Mouse (Mus musculus): ENCODE data around the gene Fgfr2.

The Fgfr2 gene

GRCm38 (mm10) chr7:130129359-130129960 is 2993.7 kb downstream of the Fgfr2 start:
- no peak for DNase-seq (ENCODE audit: extremely low read depth, insufficient read length, low spot score)

DNA sequence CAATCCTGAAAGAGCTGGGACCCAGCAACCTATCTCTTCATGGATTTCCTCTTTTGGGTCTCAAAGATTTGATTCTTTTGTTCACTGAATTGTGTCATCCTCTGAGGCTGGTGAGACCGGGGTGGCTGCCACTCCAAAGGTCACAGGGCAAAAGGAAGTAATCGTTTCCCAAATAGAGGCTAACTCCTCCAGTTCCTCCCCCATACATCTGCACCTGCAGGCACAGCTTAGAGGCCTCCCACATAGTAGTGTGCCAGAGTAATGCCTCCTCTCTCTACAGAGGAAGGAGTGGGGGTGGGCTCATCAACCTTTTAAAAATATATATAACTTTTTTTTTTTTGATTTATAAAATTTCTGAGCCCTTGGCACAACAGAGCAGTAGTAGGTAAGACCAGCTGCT is 3001.6 kb downstream of the Fgfr2 start:
- DNase-seq (ENCODE audit: extremely low read depth, insufficient read length, low spot score) = no peak

DNA sequence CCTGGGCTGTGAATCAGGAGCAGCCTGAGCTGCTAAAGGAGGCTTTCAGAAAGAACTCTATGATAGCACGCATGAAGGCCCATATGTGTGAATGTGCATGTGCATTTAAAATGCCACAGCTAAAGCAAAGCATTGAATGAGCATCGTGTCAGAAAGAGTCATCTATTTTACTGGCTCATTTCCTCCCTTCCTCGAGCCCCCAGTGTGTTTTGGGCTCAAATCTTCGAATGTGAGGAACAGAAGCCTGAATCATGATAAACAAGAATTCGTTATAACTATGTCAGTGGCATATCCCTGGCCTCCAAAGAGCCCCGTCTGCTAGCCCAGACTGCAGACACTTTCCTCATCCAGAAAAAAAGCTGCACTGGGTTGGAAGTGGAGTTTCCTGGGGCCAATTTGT is 3003.7 kb downstream of the Fgfr2 start:
- no peak for DNase-seq (ENCODE audit: extremely low read depth, insufficient read length, low spot score)

GRCm38 (mm10) chr7:130118726-130119125 is 3004.4 kb downstream of the Fgfr2 start:
- no peak for DNase-seq (ENCODE audit: extremely low read depth, insufficient read length, low spot score)

DNA sequence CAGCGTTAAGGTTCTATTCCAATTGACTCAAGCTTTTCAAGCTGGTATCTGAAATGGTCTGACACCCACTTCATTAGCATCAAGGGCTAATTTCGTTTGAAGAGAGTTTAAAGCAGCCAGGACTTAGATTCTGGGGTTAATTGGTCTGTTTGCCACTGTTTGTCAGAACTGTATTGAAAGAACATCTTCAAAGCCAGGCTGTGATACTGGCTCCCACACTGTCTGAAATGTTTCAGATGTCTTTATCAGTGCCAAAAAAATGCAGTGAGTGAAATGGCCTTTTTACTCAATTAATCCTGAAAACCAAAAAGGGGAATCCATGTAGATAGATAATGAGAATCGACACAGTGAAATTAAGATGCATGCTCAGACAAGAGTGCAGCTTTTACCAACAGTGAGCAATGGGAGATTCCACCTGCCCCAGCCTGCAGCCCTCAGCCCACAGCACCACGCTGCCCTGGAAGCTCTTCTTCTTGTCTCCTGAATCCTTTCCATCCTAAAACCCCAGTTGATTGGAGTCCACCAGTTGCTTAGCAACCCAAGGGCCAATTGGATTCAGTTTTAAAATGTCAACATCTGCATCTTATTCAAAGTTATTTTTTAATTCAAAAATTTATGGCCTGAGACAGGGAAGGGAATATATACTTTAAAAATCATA is 3005.6 kb downstream of the Fgfr2 start:
- DNase-seq (ENCODE audit: extremely low read depth, insufficient read length, low spot score) = no peak

GRCm38 (mm10) chr7:130114436-130114835 is 3008.7 kb downstream of the Fgfr2 start:
- peak; percentile 22 for DNase-seq (ENCODE audit: extremely low read depth, insufficient read length, low spot score)
